Mouse (Mus musculus) adrenal gland, adult 18-20 months (tissue): ENCODE measurements at regions not wholly inside any gene's neighbourhood (a gene's known extent, or its start where the extent isn't known, plus 50 kb on each side); places are given as distances from the start of the nearest gene placed in this dataset.
A peak's percentile ranks its signal among the peaks of the same experiment; 100 is the strongest.

Source experiments
- DNase-seq, 2 experiments: peaks; one replicate each; pipeline ENCODE4 v3.0.0; 2021 to 2022; ENCODE audit warnings: low spot score in 2 of 2

DNA sequence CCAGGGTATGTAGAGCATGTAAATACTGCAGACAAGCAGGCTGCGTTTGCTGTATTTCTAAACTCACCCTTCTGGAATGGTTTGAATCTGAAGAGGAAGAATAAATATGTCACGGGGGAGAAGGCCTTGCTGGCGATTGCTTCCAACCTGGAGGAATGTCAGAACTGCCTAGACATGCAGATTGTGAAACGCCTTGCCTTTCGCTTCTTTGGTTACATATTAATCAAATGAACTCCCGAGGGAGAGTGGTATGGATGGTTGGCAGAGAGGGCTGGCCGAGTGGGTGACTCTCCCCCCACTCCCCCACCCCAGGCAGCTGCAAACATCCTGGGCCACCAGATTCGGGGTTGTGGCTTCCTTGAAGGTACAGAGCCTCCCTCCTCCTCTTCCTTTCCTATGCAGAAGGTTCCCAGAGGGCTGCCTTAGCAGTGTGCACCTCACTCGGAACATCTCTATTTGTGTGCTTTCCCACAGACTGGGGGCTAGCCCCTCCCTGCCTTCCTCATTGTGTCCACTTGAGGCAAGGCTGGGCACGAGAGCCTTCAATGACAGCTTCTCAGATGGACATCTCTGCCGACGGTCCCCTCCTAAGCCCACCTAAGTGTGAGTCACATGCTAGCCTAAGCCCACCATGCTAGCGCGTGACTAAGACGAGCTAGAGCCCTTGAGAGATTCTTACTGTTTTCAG, 93.3 kb downstream of the Zfp281 start:
- no peak for DNase-seq

DNA sequence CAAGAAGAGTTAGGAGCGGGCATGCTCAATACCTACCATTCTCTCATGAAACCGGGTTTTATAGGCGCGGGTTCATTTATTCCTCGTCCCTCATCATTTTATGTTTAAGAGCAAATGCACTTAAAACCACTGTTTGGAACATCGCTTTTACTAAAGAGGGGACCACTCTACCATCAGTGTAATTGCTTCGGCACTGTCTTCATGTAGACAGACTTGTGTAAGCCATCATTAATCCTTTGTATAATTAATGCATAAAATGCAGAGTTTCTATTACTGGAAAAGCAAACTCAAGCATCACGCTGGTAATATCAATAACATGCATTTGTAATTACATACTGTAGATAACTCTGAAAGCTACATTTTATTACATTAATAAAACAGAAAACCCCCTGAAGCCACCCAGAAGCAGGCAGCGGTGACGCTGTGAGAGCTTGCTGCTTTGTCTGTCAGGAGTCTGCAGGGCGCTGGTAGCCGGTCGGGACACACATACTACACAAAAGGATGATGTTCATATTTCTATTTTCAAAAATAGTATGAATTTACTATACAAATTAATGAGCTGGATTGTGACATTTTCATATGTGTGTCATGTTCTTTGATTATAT, 99.2 kb downstream of the Zfp281 start:
- DNase-seq, result no peak

DNA sequence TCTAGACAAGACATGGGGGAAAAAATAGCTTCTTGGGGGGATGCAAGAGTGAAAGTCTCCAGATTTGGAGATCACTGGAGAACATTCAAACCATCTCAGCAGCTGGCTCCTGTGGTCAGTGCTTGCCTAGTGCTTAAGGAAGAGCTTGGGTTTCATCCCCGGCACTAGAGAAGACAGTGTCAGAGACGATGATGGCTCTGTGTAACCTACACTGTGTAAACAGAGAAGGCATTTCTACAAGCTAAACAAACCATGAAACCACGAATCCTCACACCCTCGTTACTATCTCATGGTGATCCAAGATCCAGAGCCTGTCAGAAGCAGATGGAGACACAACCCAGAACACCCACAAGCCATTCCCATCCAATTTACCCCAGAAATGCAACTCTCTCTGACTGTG, 100.5 kb downstream of the Zfp281 start:
- no peak for DNase-seq

DNA sequence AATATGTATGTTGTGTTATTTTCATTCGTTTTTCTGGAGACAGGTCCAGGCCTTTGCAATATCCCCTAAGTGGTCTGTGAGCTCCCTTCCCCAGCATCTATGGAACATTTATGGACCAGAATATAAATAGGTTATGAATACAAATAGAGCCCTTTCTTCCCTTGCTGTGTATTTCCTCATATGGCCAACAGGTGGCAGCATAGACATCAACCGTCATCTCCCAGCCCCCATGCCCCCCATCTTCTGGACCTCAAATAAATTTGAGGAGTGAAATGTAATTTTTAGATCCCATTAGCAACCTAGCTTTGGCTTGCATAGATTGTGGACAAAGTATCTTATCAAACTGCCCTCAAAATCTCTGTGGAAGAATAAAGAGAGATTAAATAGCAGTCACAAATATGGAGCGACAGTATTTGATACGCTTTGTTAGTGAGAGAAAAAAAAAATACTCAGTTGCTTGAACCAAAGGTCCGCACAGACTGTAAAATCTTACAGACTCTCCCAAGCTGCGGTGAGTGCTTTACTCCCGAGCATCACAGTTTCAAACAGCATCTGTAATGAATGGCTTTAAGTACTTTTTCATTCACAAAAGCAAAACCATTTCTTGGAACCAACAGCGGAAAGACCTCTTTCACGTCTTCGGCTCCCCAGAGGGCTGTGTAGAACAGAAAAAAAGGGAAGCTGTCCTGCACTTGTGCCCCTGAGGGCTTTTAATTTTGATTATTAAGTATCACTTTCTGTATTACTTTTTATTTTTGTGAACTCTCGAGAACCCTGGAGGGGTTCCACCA, 101.6 kb downstream of the Zfp281 start:
- no peak for DNase-seq

DNA sequence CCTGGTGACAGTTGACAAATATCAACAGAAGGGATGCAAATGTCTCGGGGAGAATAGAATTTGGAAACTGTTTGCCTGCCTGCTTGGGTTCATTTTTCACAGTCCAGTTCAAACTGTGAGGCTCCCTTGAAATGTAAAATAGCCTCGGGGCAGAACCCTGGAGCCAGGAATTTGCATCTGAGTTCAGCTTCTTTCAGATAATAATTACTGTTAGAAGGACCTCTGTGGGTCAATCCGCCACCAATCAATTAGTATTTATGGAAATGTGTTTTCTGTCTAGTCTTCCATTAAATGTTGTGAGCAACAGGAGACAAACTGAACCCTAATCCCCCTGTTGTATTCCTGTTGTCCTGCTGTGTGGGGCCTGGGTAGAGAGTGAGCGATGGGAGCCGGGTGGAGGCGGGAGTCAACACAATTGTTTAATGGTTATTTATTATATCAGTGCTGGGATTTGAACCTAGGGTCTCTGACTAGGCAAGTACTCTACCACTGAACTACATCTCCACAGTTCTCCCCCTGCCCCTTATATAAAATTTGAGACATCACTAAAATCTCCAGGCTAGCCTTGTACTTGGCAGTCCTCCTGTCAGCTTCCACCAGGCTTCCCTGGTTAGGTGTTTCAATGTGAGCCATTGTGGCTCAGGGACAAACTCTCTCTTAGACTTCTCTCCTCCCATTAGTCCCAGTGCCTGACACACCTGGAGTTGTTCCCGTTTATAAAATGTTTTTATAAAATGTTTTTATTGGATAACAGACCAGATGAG, 103.3 kb downstream of the Zfp281 start:
- no peak for DNase-seq

DNA sequence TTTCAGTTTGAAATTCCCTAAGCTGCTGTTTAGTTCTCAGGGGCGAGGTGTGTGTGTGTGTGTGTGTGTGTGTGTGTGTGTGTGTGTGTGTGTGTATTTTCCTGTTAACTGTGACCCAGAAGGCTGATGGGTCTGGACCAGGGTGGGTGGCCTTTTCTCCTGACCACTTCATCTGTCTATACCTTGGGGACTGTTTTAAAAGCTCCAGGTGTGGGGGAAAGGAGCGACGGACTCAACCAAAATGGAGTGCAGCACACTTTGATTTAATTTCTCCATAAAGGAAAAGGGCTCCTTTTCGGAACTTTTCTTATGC, 103.9 kb downstream of the Zfp281 start:
- DNase-seq, result no peak

DNA sequence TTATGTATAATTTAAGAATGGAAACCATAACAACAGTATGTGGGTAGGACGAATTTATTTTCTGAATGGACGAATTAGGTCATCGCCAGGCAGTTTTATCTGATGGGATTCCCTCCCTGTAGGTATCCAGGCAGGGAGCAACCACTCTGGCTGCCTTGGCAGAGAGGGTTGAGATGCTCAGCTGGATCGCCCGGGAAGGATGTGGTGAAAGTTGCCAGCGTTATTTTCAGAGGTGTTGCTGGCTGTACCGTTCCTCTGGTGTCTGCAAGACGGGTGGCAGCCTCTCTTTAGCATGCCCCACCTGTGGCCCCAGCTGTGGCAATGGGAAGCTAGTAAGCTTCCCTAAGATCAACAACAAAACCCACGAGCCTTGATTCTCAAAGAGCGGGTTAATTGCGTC, 105.9 kb downstream of the Zfp281 start:
- no peak for DNase-seq

DNA sequence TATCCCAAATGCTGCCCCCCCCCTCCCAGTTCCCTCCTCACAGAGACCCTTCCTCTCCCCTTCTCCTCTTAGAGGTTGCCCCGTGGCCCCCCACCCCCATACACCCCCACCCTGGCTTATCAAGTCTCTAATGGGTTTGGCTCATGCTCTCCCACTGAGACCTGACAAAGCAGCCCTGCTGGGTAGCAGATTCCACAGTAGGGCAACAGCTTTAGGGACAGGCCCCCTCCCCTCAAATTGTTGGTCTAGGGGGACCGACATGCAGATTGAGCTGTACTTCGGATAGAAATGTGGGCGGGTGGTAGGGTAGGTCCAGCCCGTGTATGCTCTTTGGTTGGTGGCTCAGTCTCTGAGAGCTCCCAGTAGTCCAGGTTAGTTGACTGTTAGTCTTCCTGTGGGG, 113.3 kb downstream of the Zfp281 start:
- no peak for DNase-seq

DNA sequence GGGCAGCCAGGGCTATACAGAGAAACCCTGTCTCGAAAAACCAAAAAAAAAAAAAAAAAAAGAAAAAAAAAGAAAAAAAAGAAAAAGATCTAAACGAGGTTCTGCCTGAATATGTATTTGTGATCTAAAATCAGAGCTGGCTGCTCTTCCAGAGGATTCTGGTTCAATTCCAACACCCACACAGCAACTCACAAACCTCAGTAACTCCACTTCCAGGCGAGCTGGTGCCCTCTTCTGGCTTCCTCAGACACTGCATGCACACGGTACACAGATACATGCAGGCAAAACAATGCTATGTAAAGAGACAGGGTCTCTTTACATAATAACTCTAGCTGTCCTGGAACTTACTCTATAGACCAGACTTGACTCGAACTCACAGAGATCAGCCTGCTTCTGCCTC, 114.8 kb downstream of the Zfp281 start:
- peak; percentile 22 to 56 for DNase-seq

DNA sequence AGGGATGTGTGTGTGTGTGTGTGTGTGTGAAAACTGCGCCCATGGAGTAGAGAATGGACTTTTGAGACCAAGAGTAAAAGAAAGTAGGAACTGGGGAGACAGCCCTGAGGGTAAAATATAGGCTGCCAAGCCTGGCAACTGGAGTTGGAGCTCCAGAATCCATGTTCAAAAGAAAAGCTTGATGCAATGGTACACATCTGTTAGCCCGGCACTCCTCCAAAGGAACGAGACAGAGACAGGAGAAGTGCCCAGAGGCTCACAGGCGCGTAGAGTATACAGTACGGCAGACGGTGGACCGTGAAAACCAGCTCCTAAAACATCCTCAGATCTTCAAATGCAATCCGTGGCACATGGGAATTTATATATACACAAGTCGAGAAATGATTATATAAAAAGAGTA, 116.4 kb downstream of the Zfp281 start:
- no peak for DNase-seq

DNA sequence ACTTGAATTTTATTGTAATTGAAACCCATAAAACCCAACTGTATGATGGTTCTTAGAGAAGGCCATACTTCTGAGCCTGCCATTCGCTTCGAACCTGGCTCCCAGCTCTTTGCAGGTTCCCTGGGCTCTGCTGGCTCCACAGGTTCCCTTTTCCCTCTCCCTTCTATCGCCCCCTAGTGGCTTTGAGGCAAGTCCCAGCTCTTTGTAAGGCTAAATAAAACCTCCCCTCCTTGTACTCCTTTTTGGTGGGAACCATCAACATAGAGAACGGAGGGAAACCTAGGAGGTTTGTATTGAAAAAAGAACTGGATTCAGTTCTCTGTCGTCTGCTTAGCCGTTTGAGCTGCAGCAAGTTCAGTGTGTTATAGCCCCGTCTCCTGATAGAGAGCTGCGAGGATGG, 124.5 kb downstream of the Zfp281 start:
- DNase-seq, result peak; percentile 31 to 35

DNA sequence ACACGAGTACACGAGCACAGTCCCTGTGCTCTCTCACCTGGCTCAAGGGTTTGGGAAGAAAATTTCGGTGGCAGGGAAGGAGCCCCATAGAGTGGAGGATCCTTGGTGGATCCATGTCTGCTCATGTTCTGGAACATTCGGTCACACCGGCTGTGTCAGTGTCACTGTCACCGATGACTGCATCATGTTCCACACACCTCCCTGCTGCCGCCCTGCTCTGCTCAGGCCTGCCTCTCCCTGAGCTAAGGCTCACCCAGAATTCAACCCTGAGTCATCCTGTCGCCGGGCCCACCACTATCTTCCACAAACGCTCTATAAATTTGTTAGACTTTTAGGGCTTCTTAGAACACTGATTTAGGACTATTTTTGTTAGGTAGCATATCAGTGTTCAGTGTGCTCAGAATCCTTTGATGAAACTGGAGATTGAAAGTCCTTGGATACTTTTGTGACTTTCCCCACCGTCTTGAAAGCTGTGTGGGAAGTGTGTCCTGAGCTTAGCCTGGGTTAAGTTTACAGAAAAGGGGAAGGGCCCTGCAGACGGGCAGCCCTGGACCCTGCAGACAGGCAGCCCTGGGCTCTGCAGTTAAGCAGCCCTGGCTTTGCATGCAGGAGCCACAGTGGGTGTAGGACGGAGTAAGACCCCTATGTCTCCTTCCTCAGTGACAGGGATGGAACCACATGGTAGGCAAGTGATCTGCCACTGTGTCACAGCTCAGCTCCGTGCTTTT, 126.9 kb downstream of the Zfp281 start:
- no peak for DNase-seq

DNA sequence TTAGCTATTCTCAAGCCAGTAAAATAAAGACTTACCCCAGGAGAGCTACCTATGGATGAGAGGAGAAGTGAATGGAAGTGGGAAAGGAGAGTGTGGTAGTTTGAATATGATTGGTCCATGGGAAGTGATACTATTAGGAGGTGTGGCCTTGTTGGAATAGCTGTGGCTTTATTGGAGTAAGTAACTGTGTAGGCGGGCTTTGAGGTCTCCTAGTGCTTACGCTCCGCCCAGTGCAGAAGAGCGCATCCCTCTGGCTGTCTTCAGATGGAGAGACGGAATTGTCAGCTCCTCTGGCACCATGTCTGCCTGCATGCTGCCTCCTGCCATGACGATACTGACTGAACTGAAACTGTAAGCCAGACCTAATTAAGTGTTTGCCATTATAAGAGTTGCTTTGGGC, 129.6 kb downstream of the Zfp281 start:
- DNase-seq, result no peak

DNA sequence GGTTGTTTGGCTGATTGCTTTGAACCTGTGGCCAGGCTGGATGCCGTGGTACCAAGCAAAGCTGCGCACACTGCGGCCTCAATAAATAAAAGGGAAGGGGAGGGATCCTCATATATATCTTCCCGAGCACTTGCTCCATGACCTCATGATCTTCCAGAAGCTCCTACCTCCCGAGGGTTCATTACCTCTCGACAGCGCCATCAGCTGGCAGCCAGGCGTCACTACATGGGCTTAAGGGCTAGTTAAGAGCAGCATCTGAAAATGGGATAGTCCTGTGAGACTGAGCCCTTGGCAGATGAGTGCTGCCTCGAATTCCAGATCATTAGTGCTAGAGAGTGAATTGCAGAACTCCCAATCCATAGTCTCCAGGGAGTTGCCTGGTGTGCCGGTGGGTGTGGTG, 134.0 kb downstream of the Zfp281 start:
- no peak for DNase-seq

DNA sequence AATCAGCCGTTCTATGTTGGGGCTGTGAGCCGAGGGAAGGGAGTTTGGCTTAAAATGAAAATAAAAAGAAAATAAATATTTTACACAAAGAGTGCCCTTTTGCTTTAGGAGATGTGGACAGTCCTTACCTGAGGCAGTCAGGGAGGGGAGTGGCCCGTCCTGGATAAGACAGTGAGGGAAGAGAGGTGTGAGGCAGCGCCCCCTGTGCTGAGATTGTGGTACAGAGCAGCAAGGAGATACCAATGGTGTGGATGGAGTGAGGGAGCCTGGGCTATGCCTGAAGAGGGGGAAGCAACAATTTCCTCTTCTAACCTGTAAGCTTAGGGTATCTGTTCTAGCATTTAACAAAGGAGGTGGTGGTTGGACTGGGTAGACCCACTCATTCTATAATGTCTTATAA, 134.5 kb downstream of the Zfp281 start:
- DNase-seq, result no peak

DNA sequence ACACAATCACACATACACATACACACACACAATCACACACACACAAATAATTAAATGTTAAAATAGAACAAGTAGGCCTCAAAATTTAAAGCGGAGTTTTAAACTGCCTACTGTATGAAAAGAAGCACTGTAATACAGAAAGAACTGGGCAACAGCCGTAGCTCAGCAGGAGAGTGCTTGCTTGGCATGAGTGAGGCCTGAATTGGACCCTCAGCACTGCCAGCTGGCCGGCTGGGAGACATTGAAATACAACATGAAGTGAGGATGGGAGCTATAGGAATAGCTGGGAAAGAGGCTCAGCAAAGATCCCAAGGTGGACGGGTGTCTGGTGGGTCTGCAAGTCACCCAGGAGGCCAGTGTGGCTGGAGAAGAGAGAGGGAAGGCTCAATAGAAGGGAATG, 136.8 kb downstream of the Zfp281 start:
- DNase-seq, result no peak

DNA sequence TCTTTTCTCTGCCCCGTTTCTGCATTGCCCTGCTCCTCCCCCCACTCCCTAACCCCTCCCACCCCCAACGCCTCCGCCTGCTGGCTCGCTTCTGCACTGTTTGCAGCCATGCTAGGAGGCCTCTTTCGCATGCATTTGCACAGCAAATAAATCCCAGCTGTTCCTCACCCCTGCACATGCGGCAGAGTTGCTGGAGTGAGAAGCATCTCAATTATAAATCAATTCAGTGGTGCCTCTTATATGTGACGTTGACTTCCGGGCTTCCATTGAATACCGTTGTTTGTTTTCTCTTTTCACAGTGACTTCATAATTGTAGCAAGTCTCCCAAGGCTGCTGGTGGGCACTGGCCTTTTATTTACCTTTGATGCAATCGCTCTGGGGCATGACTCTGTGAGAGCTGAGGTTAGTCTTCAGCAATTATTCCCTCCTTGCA, 144.3 kb downstream of the Zfp281 start:
- DNase-seq, result no peak

DNA sequence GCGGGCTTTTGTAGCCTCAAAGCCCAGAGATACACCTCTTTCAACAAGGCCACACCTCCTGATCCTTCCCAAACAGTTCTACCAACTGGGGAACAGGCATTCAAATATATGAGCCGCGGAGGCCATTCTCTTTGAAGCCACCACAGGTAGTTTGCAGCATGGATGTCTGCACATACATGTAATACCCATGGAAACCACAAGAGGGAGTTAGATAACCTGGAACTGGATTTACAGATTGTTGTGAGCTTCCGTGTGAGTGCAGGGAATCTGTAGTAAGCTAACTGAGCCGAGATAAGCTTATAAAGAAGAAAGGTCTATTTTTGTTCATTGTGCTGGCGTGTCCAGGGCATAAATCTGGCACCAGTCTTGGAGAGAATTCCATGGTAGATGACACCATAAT, 149.0 kb downstream of the Zfp281 start:
- DNase-seq, result no peak

DNA sequence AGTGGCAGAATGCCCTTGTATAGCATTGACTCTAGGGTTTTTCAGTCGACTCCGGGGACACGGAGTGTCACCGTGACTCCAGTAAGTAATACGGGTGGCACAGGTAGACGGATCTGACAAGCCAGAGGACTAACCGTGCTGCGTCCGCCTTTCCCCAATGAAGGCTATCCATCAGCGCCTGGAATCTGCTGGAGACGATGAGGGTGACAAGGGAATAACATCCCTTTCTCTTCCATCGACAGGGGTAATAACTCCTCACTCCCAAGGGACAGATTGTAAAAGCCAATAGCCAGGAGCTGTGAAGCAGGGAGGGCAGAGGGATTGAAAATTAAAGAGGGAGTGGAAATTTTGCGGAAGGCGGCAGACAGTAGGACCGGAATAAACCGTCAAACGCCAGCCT, 151.5 kb downstream of the Zfp281 start:
- DNase-seq, result no peak

DNA sequence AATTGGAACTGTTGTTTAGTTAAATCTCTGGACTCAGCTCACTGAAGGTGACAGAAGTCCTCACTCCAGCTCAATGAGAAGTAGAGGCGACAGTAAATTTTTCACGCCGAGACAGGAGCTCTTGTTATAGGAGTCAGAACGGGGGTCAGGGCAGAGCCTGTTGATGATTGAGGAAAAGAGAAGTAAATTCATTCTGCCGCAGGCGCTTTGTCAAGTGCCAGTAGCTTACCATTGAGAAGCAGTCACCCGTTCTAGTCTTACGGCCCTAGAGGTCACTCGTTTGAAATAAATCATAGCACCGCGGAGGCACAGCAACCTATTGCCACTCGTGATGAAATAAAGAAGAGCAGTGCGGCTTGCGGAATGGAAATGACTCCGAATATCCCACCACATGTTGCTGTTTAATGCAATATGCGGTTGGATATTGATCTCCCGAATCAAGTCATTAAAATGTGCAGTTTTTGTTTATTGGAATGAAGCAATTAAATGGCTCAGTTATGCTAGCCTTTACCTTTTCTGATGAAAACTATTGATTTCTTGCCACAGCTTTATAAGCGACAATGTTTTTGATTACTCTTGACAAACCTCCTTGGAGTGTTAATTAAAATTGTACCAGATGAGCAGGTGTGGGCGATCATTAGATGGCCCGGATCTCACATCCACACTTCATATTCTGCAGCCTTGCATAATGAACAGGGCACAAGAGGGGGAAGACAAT, 152.7 kb downstream of the Zfp281 start:
- no peak for DNase-seq

DNA sequence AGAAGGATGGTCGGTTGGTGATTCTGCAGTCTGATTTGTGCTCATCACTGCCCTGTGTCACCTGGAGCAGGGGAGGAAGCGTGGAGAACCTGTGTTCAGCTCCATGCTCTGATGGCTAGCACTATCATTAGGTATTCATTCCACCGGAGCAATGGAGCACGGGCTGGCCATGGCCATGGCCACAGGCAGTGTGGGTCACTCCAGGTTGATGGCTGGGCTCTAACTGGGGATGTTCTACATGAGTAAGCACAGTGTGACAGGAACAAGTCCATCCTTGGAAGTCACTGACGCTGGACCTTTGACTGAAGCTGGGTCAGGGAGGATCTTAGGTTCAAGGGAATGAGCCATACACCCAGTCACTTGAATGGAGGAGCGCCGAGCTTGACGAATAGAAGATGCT, 154.7 kb downstream of the Zfp281 start:
- DNase-seq, result no peak
